Mouse (Mus musculus) T-cell, adult 2 months (primary cell): ENCODE results near the gene Hba-a1.
"Not testable (repeated sequence)": the region's sequence is repeated elsewhere in the genome, so short reads cannot be mapped to it uniquely, and the experiment has no call there.

Source experiments
- DNase-seq: peaks from one replicate; pipeline ENCODE4 v3.0.0; 2022; ENCODE audit warnings: low spot score

Hba-a1 gene

DNA sequence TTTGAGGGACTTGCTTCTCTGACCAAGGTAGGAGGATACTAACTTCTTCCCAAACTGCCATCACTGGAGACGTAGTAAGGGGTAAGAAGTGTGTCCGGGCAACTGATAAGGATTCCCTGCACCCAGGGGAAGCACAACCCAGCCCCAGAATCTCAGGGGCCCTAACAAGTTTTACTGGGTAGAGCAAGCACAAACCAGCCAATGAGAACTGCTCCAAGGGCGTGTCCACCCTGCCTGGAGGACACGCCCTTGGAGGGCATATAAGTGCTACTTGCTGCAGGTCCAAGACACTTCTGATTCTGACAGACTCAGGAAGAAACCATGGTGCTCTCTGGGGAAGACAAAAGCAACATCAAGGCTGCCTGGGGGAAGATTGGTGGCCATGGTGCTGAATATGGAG, 12.9 kb downstream of the Hba-a1 start, which contains the start of gene Hba-a2:
Hba-a2 (plus strand) TSS at position 287 of the 400 bp plus-strand sequence.
- not testable (repeated sequence) for DNase-seq

DNA sequence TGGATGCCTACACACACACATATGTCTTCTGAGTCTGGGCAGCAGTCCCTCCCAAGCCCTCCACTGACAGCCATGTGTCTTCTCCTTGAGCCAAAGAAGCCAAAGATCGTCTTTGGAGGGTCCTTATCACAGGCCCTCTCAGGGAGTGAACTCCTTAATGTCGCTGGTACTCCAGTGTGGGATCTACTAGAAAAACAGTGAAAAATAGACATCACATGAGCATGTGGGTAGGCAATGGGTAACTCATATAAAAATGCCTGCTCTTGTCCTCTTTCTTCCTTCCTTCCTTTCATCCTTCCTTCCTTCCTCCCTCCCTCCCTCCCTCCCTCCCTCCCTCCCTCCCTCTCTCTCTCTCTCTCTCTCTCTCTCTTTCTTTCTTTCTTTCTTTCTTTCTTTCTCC, 14.1 kb downstream of the Hba-a1 start:
- DNase-seq = not testable (repeated sequence)

DNA sequence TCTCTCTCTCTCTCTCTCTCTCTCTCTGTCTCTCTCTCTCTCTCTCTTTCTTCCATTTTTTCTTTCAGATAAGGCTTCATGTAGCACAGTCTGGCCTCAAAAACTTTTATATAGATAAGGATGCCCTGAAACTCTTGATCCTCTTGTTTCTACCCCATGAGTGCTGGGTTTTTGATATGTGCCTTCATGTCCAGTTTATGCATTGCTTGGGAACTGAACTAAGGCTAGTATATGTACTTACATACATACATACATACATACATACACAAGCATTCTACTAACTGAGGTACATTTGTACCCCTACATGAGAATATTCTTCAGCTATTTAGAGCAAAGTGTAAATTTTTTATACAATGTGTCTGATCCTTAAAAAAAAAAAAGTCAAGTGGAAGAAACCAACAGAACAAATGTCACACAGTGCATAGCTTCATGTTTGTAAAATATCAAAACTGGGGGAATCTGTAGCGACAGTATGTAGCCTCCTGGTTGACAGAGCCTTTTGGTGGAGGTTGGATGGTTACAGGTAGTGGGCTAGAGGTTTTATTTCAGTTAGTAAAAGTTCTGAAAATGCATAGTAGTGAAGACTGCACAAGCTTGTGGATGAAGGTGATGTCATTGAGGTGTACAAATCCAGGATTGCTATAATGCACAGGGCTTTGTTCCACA, 14.7 kb downstream of the Hba-a1 start:
- DNase-seq = no peak

DNA sequence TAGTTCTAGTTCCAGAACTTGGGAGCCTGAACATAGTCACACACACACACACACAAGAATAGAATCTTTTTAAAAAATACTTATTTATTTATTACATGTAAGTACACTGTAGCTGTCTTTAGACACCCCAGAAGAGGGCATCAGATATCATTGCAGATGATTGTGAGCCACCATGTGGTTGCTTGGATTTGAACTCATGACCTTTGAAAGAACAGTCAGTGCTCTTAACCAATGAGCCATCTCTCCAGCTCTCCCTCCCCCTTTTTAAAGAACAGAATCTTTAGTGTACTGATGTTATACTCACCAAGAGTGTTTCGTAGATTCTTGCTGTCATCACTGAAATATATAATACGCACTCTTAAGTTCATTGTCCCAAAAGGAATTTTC, 15.2 kb downstream of the Hba-a1 start:
- DNase-seq = no peak

DNA sequence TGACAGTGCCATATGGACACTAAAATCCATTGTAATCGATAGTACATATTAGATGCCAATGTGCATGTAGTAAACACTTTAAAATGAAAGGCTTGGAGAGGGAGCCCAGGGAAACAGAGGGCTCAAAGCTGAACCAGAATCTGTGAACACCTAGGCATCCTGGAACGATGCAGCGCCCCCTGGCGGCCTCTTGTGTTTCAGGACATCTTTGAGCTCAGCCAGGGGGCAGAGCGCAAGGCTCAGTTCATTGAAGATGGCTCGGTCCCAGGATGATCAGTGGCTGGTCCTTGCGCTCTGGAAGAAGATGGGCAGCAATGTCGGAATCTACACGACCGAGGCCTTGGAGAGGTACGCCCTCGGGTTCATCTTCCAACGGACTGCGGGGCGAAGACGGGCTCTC, 16.6 kb downstream of the Hba-a1 start, which contains the start of gene Hbq1a:
Hbq1a (plus strand) TSS at position 205 of the 400 bp plus-strand sequence.
- DNase-seq = peak; percentile 23

DNA sequence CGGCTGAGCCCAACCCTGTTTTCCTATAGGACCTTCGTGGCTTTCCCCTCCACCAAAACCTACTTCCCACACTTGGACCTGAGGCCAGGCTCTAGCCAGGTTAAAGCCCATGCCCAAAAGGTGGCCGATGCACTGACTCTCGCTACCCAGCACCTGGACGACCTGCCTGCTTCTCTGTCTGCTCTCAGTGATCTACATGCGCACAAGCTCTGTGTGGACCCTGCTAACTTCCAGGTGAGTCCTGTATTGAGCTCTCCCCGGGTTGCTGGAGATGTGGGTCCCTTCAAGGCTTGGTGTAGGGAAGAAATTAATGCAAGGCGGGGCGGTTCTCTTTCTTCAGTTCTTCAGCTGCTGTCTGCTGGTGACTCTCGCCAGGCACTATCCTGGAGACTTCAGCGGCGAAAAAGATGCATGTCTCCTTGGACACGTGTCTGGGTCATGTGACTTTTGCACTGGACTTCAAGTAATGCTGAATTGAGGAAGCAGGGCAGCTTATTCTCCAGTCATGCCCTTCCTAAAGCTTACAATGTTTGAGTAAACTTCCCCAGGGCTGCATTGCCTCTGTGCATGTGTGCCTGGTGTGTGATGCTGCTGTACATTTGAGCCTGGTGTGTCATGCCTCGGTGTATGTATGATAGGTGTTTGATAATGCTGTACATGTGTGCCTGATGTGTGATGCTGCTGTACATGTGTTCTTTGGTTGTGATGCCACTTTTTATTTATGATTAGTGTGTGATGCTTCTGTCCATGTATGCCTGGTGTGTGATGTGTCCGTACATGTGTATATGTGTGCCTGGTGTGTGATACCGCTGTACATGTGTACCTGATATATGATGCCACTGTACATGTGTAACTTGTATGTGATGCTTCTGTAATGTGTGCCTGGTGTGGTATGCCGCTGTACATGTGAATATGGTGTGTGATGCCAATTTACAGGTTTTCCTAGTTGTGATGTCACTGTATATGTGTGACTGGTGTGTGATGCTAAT, 17.3 kb downstream of the Hba-a1 start:
- DNase-seq = no peak

DNA sequence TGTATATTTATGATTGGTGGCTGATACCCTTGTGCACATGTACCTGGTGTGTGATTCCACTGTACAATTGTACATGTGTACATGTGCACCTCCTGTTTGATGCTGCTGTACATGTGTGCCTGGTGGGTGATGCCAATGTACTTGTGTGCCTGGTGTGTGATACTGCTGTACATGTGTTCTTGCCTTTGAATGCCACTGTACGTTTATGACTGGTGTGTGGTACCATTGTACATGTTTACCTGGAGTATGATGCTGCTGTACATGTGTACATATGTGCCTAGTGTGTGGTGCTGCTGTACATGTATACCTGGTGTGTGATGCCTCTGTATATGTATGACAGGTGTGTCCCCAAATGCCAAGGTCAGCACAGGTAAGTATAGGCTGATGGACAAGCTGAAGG, 18.2 kb downstream of the Hba-a1 start:
- no peak for DNase-seq

DNA sequence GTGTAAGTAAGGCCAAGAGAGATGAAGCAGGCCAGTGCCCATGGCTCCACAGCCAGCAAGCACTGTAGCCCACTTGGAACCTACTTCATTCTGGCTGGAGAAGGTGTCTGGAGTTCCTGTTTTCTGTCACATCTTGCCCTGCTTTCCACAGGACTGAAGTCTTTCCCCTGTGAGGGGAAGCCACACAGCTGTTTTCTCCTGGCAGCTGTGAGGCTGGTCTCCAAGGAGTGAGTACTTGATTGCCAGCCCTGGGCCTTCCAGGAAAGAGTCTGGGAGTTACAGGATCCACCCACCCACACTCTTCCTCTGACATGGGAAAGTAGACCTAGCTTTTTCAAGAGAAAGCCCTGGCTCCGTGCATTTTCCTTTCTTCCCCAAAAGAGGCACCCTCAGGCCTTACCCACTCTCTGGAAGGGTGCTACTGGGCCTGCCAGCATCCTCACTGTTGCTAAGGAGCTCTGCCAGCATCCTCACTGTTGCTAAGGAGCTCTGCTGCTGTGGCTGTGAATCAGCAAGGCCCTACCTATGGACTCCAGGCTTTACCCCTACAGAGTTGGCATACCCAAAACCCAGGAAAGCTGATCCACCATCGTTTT, 19.6 kb downstream of the Hba-a1 start:
- DNase-seq = no peak

DNA sequence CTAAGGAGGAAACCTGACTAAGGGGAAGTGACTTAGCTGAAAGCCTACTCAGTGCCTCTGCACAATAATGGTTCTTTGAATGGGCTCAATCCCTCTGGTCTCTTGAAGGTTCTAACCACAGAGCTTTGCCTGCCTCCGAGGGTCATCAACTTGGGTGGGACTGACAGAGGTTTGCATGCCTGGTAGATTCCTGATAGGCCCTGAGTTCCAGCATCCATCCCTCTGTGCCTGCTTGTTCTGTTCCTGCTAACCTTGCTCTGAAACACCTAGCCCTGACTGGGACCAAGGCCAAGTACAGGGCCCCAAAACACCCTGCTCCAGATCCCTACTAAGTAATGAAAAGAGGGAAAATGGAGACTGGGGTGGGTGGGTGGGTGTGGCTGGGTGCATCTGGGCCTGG, 20.1 kb downstream of the Hba-a1 start:
- DNase-seq = no peak

DNA sequence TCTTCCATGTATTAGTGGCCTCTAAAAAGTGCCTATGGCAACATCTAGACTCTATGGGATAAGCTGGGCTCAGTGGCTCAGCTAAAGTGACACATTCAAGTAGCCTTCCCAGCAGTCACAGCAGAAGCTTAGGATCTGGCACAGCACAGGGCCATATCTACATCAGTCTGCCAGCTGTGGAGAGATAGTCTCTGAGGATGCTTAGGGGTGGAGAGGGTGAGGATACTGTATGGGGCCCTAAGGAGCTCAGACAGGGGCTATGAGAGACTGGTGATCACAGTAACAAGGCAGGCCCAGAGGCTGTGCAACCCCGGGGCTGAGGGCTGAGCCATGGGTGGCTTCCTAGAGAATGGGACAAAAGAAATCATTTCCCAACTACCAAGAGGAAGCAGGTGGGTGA, 23.7 kb downstream of the Hba-a1 start:
- no peak for DNase-seq

DNA sequence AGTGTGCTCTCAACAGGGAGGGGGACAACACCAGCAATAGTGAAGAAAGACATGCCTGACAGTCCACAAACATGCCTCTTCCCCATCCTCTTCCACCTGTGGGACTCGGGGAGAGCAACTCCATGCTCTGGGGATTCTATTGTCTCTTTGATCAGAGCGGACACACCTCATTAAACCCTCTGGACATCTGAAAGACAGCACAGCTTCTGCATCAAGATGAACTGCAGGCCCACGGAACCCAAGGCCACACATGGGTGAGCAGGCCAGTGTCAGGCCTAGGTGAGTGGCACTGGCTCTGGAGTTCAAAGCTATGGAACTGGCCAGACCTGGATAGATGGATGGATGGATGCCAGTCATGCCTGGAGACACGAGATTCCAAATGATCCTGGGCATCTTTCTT, 26.1 kb downstream of the Hba-a1 start:
- no peak for DNase-seq

DNA sequence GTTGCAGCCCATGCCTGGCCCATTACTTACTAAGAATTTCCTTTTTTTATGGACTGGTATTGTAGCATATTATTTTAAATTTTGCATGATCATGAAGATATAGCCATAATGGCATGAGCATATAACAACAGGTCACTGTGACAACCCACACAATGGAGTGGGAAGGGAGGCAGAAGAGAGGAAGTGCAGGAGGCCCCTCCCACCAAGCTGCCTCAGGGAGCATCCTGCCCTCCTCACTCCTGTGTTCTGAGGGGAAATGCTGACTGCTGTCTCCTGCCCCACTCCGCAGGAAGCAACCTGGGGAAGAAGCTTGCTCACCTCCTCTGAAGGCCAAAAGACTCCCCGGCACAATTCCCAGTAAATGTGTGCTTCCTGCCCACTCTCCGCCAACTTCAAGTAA, 26.6 kb downstream of the Hba-a1 start:
- DNase-seq = no peak

DNA sequence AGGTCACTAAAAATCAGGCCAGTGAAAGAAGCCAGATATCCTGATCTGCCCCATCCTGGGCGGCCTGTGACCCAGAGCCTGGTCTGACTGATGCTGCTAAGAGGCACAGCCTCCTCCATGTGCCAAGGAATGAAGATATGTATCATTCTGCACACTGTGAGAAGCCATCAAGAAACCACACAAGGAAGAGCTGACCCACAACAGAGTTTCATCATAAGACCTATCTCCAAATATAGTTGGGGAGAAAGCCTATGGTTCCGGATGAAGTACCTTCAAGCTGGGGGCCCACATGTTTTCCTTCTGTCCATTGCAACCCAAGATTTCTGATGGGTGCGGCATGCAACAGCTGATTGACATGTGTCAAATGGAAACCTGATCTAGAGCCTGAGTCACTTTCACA, 32.7 kb downstream of the Hba-a1 start:
- DNase-seq = no peak

DNA sequence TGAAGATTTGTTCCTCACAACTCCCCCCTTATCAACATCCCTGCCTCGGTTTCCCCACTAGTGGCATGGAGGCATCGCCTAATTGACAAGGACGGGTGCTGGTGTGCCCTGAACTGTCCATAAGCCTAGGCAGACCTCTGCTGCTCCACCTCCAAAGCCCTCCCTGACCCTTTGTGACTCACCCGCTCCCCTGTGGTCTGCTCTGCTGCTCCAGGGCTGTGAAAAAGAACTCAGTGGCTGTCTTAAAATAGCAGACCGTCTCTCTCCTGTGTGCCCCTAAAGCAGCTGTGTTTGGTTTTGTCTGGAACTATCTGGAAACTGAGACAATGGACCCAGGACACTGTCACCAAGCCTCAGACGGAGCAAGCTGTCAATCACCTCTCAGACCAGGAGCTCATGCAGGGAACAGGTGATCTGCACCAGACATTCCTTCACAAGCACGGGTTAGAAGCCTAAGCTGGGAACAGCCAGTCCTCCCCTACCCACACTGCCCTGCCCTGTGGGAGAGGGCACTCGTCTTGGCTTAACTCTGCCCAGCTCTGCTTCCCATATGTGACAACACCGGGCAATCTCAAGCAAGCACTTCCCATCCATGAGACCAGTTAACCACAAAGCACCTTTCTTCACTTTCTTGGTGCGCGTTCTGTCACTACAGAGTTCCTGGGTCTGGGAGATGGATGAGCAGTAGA, 37.3 kb downstream of the Hba-a1 start:
- DNase-seq = no peak

DNA sequence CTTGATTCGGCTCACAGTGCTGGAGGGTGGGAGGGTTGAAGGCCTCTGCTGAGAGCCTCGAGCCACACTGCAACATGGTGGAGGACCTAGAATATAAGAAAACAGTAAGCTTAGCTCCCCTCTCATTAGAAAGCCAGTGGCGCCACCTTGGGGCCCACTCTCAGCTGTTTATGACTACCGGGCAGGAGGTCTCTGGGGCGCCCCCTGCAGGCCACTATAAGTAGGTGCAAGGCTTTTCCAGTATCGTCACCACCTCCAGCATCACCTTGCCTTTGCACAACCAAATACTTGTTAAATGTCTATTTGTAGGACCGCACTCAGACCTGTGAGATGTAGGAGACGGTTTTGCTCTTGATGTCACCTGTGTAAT, 37.9 kb downstream of the Hba-a1 start:
- DNase-seq = peak; percentile 55

DNA sequence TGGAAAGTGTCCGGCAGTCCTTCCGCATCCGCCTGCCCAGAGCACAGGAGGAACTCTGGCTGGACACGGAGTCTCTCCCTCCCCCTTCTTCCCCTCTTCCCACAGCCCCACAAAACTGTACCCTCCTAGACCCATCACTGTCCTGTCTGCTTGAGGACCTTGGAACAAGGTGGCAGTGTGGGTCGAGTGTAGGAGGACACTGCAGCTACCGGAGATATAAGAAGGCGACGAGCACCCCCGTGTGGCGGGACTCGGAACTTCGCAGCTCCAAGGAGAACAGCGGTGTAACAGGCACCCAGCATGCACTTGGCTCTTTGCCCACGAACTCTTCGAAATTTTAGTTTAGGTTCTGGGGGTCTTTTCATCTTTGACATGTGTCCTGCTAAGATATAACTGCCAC, 41.3 kb downstream of the Hba-a1 start:
- peak; percentile 75 for DNase-seq

DNA sequence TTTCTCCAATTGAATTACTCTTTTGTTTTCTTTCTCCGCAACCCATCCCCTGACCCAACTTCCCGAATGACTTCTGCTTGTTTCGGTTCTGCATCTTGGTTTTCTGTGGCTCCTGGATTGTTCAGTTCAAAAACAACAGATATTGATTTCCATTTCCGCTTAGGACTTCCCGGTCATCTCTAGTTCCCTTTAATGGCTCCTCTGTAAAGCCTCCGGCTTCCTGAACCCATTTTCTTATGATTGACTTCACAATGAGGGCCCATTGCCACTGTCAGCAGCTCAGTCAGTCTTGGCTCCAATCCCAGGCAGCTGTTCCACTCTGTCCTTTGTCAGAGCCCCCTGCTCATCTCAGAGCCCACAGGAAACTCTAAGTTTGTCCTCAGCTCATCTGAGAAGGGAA, 47.8 kb downstream of the Hba-a1 start:
- DNase-seq = no peak

DNA sequence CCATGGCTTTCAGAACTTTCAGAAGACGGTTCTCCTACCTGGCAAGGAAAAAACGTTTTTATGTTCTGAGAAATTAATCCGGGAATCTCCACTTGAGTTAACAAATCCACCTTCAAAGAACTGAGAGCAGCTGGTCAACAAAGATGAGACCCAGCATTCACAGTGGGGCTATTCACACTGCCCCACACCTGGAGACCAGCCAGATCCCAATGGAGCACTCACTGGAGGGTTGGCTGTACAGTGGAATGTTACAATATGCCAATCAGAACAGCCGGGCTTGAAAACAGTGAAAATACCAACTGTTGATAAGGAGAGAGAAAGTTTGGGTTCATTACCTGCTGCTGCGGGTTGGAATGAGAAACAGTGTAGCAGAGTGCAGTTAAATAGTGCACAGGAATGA, 48.5 kb downstream of the Hba-a1 start:
- DNase-seq = no peak

DNA sequence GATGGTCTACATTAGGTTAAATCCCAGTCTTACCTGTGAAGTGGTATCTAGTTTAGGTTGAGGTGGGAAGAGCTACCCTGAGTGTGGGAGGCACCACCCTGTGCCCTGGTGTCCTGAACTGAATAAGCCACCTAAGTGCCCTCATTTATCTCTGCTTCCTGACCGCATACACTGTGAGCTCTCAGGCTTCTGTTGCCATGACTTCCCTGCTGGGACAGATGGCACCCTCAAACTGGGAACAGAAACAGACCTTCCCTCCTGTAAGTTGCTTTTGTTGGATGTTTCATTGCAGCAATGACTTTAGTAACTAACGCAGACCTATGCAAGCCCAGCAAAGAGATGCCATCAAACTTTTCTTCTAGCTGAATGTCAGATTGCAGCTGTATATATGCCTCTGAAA, 49.9 kb downstream of the Hba-a1 start:
- DNase-seq = no peak
